Mouse (Mus musculus) cerebellum, adult 2 months (tissue): Measurements from ENCODE around the gene Wipf1. TPM values are rescaled to one million over a fixed set of nuclear protein-coding genes. Genes with fewer than 3 reads are reported as not detected.

ENCODE experiments used
- DNase-seq, 2 experiments: peaks; one replicate each; pipeline ENCODE4 v3.0.0; 2021
- H3K27ac ChIP-seq: fragments of 200-500 bp; 2 replicates; pipeline ENCODE4 v1.5.1; 2012; ENCODE audit warnings: low read length, control low read depth, inconsistent platforms; ENCODE audit not compliant: insufficient read depth
- H3K27me3 ChIP-seq: fragments of 200-500 bp; 2 replicates; pipeline ENCODE4 v1.6.1; 2012; ENCODE audit warnings: inconsistent platforms, mild to moderate bottlenecking, low read length, moderate library complexity; ENCODE audit not compliant: control insufficient read depth, insufficient read depth
- H3K4me1 ChIP-seq: fragments of 200-500 bp; 2 replicates; pipeline ENCODE4 v1.6.1; 2011; ENCODE audit warnings: low read length; ENCODE audit not compliant: control insufficient read depth, insufficient read depth
- H3K4me3 ChIP-seq: fragments of 200-500 bp; replicated peaks from 2 replicates; pipeline ENCODE3; 2011; ENCODE audit warnings: mild to moderate bottlenecking, low read depth, low read length, control low read depth; ENCODE audit not compliant: insufficient read depth
- CTCF ChIP-seq: fragments of 200-500 bp; IDR thresholded peaks from 2 replicates; pipeline ENCODE4 v1.5.1; 2011; ENCODE audit warnings: low read depth, mild to moderate bottlenecking, control low read depth, low read length, moderate library complexity, borderline replicate concordance; ENCODE audit not compliant: insufficient read depth
- POLR2A ChIP-seq: fragments of 200-500 bp; IDR thresholded peaks from 2 replicates; pipeline ENCODE4 v1.6.1; 2011; ENCODE audit warnings: low read length, control low read depth, borderline replicate concordance; ENCODE audit not compliant: insufficient read depth
- WGBS: fragments of 180-500 bp; shearing (Covaris S2); methylation state at CpG from one replicate; pipeline ENCODE4 v1.1.7; 2018; 5-methylcytosine and 5-hydroxymethylcytosine counted together
- polyA plus RNA-seq: library from polyadenylated mRNA; depleted of rRNA; stranded (reverse); fragments of >200 nt; gene quantifications from 2 replicates; pipeline ENCODE4 v1.2.3, GENCODE M21; 2012; rRNA removed

Wipf1 gene
- 6.1 and 7.2 TPM in 2 replicates for polyA plus RNA-seq

DNA sequence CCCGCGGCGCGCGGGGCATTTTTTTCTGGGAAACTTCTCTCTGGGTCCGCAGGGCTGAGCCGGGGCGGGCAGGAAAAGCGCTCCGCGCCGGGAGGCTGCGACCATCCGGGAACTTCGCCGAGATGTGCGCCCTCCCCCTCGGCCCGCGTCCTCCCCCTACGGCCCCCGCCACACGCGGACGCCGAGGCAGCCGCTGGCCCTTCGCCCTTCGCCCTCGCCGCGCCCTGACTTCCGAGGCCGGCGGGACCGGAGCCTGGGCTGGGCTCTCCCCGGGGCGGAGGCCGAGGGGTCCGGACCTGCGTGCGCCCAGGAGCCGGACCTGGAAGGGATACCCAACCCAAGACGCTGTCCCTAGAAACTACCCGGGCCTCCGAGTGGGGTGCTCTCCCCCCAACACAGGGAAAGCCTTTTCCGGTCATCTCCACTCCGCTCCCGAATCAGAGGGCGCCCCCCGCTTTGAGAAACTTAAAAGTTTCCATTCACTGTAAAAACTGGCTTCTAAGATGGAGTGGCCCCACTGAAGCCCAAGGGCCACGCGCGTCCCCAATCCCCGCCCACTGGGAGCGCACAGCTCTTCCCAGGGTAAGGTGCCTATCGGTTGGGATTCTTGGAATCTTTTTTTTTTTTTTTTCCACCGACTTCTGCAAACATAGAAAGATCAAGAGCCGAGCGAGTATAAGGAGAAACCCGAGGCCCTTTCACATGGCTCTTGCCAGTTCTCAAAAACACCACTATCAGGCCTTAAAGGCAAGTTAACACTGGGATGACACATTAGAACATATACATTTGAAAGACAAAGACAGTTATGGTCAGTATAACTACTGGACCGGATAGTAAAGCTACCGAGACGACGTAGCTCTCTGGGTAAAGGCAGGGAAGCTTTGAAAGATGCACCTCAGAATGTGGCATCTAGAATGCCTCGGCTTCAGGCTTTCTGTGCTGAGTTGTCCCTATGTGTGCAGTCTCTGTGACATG is at the start of gene Wipf1:
Gene Wipf1, minus strand, starts transcription at position 379 of the 975 bp plus-strand sequence.
- TF ChIP-seq POLR2A = no peak
- no peak for TF ChIP-seq CTCF
- peaks cover 4% of the 10 kb centered on the region; the same call in 1 of the 2 replicates for H3K27me3 ChIP-seq
- peak within 1 kb of the TSS; percentile 39; the same call in 1 of the 2 replicates for H3K27ac ChIP-seq
- H3K4me1 ChIP-seq = no peaks in the 10 kb centered on the region
- WGBS = 3% methylated on average over 65 of the region's 66 CpGs
- H3K4me3 ChIP-seq = peak within 1 kb of the TSS; percentile 40
- DNase-seq = peak; percentile 35 to 41

DNA sequence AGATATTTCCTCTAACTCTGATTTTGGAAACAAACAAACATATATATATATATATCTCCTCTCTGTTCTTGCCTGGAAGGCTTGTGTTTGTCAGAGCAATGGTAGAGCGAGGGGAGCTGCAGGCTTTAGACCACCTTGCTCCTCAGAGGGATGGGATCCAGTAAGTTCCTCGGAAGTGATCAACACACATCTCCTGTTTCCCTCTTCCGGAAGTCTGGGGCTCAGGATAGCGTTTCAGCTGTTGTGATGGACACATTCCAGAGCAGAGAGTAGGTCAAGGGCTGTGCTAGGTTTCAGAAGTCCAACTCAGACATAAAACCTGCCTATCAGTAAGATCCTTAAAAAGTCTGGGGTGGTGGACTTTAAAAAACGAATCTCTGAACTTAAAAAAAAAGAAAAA is 49.6 kb upstream of the Wipf1 start:
- TF ChIP-seq CTCF = no peak
- no peak for TF ChIP-seq POLR2A

GRCm38 (mm10) chr2:73574418-73574817 is 44.9 kb upstream of the Wipf1 start:
- TF ChIP-seq CTCF (no peak), POLR2A (no peak)
- no peak for DNase-seq
- WGBS = 83% methylated on average over 6 of the region's 6 CpGs

More for the DNA sequence above, 49.6 kb upstream of the Wipf1 start:
- Histone ChIP-seq H3K27ac (no peak overlapping the region), H3K4me3 (no peak overlapping the region), H3K27me3 (no peaks in the 10 kb centered on the region), H3K4me1 (no peaks in the 10 kb centered on the region)
- 53% methylated on average over 5 of the region's 5 CpGs for WGBS
- DNase-seq = no peak

DNA sequence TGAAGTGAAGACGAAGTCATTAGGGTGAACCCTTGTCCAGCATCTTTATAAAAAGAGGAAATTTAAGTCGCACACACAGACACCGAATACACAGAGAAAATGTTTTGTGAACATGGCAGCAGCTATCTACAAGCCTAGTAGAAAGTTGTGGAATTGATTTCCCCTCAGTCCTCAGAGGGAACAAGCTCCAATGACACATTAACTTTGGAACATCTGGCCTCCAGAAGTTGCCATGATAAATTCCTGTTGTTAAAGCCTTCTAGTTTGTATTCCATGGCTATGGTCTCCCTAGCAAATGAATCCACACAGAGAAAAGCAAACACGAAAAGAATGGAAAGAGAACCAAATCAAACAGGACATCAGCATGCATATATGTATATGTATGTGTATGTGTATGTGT is 44.0 kb upstream of the Wipf1 start:
- TF ChIP-seq CTCF (no peak), POLR2A (no peak)
- no peaks in the 10 kb centered on the region for H3K4me1 ChIP-seq
- DNase-seq = no peak
- WGBS = 93% methylated on average over 4 of the region's 4 CpGs
- H3K27ac ChIP-seq = no peak overlapping the region
- no peaks in the 10 kb centered on the region for H3K27me3 ChIP-seq
- H3K4me3 ChIP-seq = no peak overlapping the region

More at GRCm38 (mm10) chr2:73574418-73574817, 44.9 kb upstream of the Wipf1 start:
- H3K27me3 ChIP-seq = no peaks in the 10 kb centered on the region
- no peaks in the 10 kb centered on the region for H3K4me1 ChIP-seq
- H3K27ac ChIP-seq = no peak overlapping the region
- H3K4me3 ChIP-seq = no peak overlapping the region

GRCm38 (mm10) chr2:73572539-73573372 is 43.2 kb upstream of the Wipf1 start:
- WGBS = 7% methylated on average over 23 of the region's 23 CpGs

DNA sequence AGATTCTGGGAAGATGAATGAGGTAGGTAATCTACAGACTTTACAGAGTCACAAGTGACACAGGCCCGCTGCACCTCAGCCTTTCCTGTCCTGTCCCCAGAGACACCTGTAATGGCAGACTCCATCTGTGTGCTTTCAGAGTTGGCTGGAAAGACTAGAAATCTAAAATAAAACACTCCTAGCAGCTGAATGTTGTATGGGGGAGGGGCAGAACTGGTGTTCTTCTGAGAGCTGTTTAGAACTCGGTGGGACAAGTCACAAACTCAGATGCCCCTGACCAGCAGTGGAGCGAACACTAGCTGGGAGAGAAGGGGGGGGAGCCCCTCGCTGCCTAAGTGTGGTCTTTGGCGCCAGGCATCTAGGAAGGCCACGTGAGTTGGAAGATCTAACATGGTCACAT is 42.4 kb upstream of the Wipf1 start:
- WGBS = 76% methylated on average over 6 of the region's 6 CpGs
- no peaks in the 10 kb centered on the region for H3K27me3 ChIP-seq
- no peak overlapping the region for H3K27ac ChIP-seq
- no peak overlapping the region for H3K4me3 ChIP-seq
- DNase-seq = no peak
- no peaks in the 10 kb centered on the region for H3K4me1 ChIP-seq
- no peak for TF ChIP-seq POLR2A

More at GRCm38 (mm10) chr2:73572539-73573372, 43.2 kb upstream of the Wipf1 start:
- H3K4me3 ChIP-seq = peak overlapping the region; percentile 48
- no peaks in the 10 kb centered on the region for H3K27me3 ChIP-seq
- H3K27ac ChIP-seq = no peak overlapping the region
- no peaks in the 10 kb centered on the region for H3K4me1 ChIP-seq
- TF ChIP-seq POLR2A (no peak), CTCF (peak; percentile 77)
- peak; percentile 64 to 78 for DNase-seq

GRCm38 (mm10) chr2:73571304-73571703 is 41.8 kb upstream of the Wipf1 start:
- 91% methylated on average over 9 of the region's 9 CpGs for WGBS
- TF ChIP-seq POLR2A (no peak), CTCF (no peak)
- Histone ChIP-seq H3K4me3 (no peak overlapping the region), H3K4me1 (no peaks in the 10 kb centered on the region), H3K27ac (no peak overlapping the region), H3K27me3 (no peaks in the 10 kb centered on the region)
- DNase-seq = no peak
